Mouse (Mus musculus): ENCODE data around the gene Dnm3. TPM values are rescaled to one million over a fixed set of nuclear protein-coding genes. Genes with fewer than 3 reads are reported as not detected.

Gene Dnm3
- total and polyA plus RNA-seq, 3 experiments = 1.5 to 7.8 (median 5.9) TPM

GRCm38 (mm10) chr1:162134651-162135066 is 343.2 kb downstream of the Dnm3 start:
- Histone ChIP-seq H3K4me1 (ENCODE audit: control insufficient read depth, insufficient read depth, low read length) (no peaks in the 10 kb centered on the region; the same call in none of the 2 replicates), H3K27me3 (ENCODE audit: control insufficient read depth, insufficient read depth, low read length) (no peaks in the 10 kb centered on the region), H3K4me3 (no peak overlapping the region), H3K9ac (ENCODE audit: low read depth, low read length) (no peak overlapping the region), H3K36me3 (ENCODE audit: control insufficient read depth, insufficient read depth, low read length) (no peaks in the 10 kb centered on the region), H3K27ac (no peak overlapping the region), H3K79me2 (replicated peaks; ENCODE audit: control insufficient read depth, insufficient read depth, low read length) (no peaks in the 10 kb centered on the region)
- no peak for DNase-seq
- 63% methylated on average over 3 of the region's 3 CpGs for WGBS
- TF ChIP-seq EP300 (IDR thresholded peaks at IDR 0.05; ENCODE audit: insufficient read depth, low read depth, low read length) (no peak), POLR2A (IDR thresholded peaks at IDR 0.05; ENCODE audit: insufficient read depth, low read depth, low read length) (no peak), CTCF (IDR thresholded peaks at IDR 0.05) (no peak)
- intact Hi-C loops (cut with DNase I) = no loop called here

GRCm38 (mm10) chr1:162132908-162133641 is 344.8 kb downstream of the Dnm3 start:
- H3K27ac ChIP-seq = peak overlapping the region; percentile 9
- no peak overlapping the region for H3K9ac ChIP-seq (ENCODE audit: low read depth, low read length)
- H3K4me1 ChIP-seq (ENCODE audit: control insufficient read depth, insufficient read depth, low read length) = no peaks in the 10 kb centered on the region; the same call in 1 of the 2 replicates
- no peaks in the 10 kb centered on the region for H3K79me2 ChIP-seq (replicated peaks; ENCODE audit: control insufficient read depth, insufficient read depth, low read length)
- H3K36me3 ChIP-seq (ENCODE audit: control insufficient read depth, insufficient read depth, low read length) = no peaks in the 10 kb centered on the region
- 74% methylated on average over 8 of the region's 8 CpGs for WGBS
- no peak overlapping the region for H3K4me3 ChIP-seq
- TF ChIP-seq POLR2A (IDR thresholded peaks at IDR 0.05; ENCODE audit: insufficient read depth, low read depth, low read length) (no peak), CTCF (IDR thresholded peaks at IDR 0.05) (no peak), EP300 (IDR thresholded peaks at IDR 0.05; ENCODE audit: insufficient read depth, low read depth, low read length) (no peak)
- peak in 1 of 2 experiments; percentile 12 for DNase-seq
- intact Hi-C loops (cut with DNase I) = no loop called here
- H3K27me3 ChIP-seq (ENCODE audit: control insufficient read depth, insufficient read depth, low read length) = no peaks in the 10 kb centered on the region

GRCm38 (mm10) chr1:162126856-162127792 is 350.7 kb downstream of the Dnm3 start:
- H3K4me1 ChIP-seq (ENCODE audit: control insufficient read depth, insufficient read depth, low read length) = no peaks in the 10 kb centered on the region
- H3K36me3 ChIP-seq (ENCODE audit: control insufficient read depth, insufficient read depth, low read length) = no peaks in the 10 kb centered on the region
- no peak overlapping the region for H3K27ac ChIP-seq
- 80% methylated on average over 8 of the region's 8 CpGs for WGBS
- TF ChIP-seq EP300 (IDR thresholded peaks at IDR 0.05; ENCODE audit: insufficient read depth, low read depth, low read length) (no peak), POLR2A (IDR thresholded peaks at IDR 0.05; ENCODE audit: insufficient read depth, low read depth, low read length) (no peak), CTCF (IDR thresholded peaks at IDR 0.05) (no peak)
- H3K79me2 ChIP-seq (replicated peaks; ENCODE audit: control insufficient read depth, insufficient read depth, low read length) = no peaks in the 10 kb centered on the region
- H3K27me3 ChIP-seq (ENCODE audit: control insufficient read depth, insufficient read depth, low read length) = no peaks in the 10 kb centered on the region
- intact Hi-C loops (cut with DNase I) = no loop called here
- DNase-seq = no peak
- H3K9ac ChIP-seq (ENCODE audit: low read depth, low read length) = no peak overlapping the region
- no peak overlapping the region for H3K4me3 ChIP-seq

- H3K9ac ChIP-seq (ENCODE audit: low read depth, low read length) = no peak overlapping the region
- intact Hi-C loops (cut with DNase I) = no loop called here
- no peak overlapping the region for H3K4me3 ChIP-seq
- no peaks in the 10 kb centered on the region for H3K79me2 ChIP-seq (replicated peaks; ENCODE audit: control insufficient read depth, insufficient read depth, low read length)
- no peak for TF ChIP-seq POLR2A (IDR thresholded peaks at IDR 0.05; ENCODE audit: insufficient read depth, low read depth, low read length)
- TF ChIP-seq CTCF (IDR thresholded peaks at IDR 0.05) = no peak
- no peak for TF ChIP-seq EP300 (IDR thresholded peaks at IDR 0.05; ENCODE audit: insufficient read depth, low read depth, low read length)
- 81% methylated on average over 3 of the region's 3 CpGs for WGBS
- H3K27me3 ChIP-seq (ENCODE audit: control insufficient read depth, insufficient read depth, low read length) = no peaks in the 10 kb centered on the region
- no peaks in the 10 kb centered on the region for H3K4me1 ChIP-seq (ENCODE audit: control insufficient read depth, insufficient read depth, low read length)
- H3K36me3 ChIP-seq (ENCODE audit: control insufficient read depth, insufficient read depth, low read length) = no peaks in the 10 kb centered on the region
- H3K27ac ChIP-seq = no peak overlapping the region
- no peak for DNase-seq
Observed at GRCm38 (mm10) chr1:162124396-162124795, 353.4 kb downstream of the Dnm3 start.

- 92% methylated on average over 7 of the region's 7 CpGs for WGBS
- TF ChIP-seq EP300 (IDR thresholded peaks at IDR 0.05; ENCODE audit: insufficient read depth, low read depth, low read length) = no peak
- no peaks in the 10 kb centered on the region for H3K27me3 ChIP-seq (ENCODE audit: control insufficient read depth, insufficient read depth, low read length)
- no peaks in the 10 kb centered on the region for H3K36me3 ChIP-seq (ENCODE audit: control insufficient read depth, insufficient read depth, low read length)
- no peak for DNase-seq
- no peaks in the 10 kb centered on the region for H3K79me2 ChIP-seq (replicated peaks; ENCODE audit: control insufficient read depth, insufficient read depth, low read length)
- intact Hi-C loops (cut with DNase I) = no loop called here
- H3K4me3 ChIP-seq = no peak overlapping the region
- no peak overlapping the region for H3K9ac ChIP-seq (ENCODE audit: low read depth, low read length)
- H3K27ac ChIP-seq = no peak overlapping the region
- H3K4me1 ChIP-seq (ENCODE audit: control insufficient read depth, insufficient read depth, low read length) = no peaks in the 10 kb centered on the region
Observed at GRCm38 (mm10) chr1:162121441-162122200, 356.2 kb downstream of the Dnm3 start.

Measured in heart, adult 2 months (tissue).